In genomic region chr2:15112741-15113140, GRCm38 (mm10) we compare ENCODE assay signal across 25 mouse cellular contexts.
"Had no signal": no experiment of that assay in that cellular context is flagged by ENCODE, and none has a peak within 500 bp of the region (broad histone marks: within the 10 kb centered on the region; RNA-seq: fewer than 3 reads in every experiment).

No protein-coding gene starts in this region.

- DNase-seq: gastrocnemius, postnatal 14 days; gastrocnemius, postnatal 36 days; heart, adult 11 months; heart, adult 2 months; heart, postnatal 14 days; heart, postnatal 36 days; kidney, adult 18-20 months; kidney, adult 8-10 months; kidney, postnatal 10 days; kidney, postnatal 25 days; kidney, postnatal 4 days; liver had no signal

- H3K4me2 ChIP-seq: heart, embryonic 11.5 days; heart, embryonic 13.5 days; heart, embryonic 15.5 days; hindbrain, embryonic 12.5 days; hindbrain, embryonic 14.5 days; limb, embryonic 12.5 days had no signal

- H3K4me1 ChIP-seq: heart, embryonic 13.5 days; heart, embryonic 15.5 days; hindbrain, embryonic 10.5 days; hindbrain, embryonic 12.5 days; limb, embryonic 10.5 days; limb, embryonic 12.5 days had no signal

- H3K36me3 ChIP-seq: heart, embryonic 13.5 days; heart, embryonic 15.5 days; hindbrain, embryonic 10.5 days; hindbrain, embryonic 12.5 days; limb, embryonic 10.5 days; limb, embryonic 12.5 days had no signal

- H3K9me3 ChIP-seq: heart, embryonic 13.5 days; heart, embryonic 15.5 days; hindbrain, embryonic 10.5 days; hindbrain, embryonic 12.5 days; limb, embryonic 10.5 days; limb, embryonic 12.5 days had no signal

- ATAC-seq: hindbrain, embryonic 16.5 days; inflammation-experienced regulatory T-cells, adult 6 months had no signal

- H3K9ac ChIP-seq: heart, embryonic 13.5 days; heart, embryonic 15.5 days; hindbrain, embryonic 12.5 days; hindbrain, embryonic 14.5 days; limb, embryonic 12.5 days; liver, embryonic 14.5 days had no signal

- H3K27me3 ChIP-seq: heart, embryonic 13.5 days; heart, embryonic 15.5 days; hindbrain, embryonic 12.5 days; limb, embryonic 12.5 days had no signal

- H3K27ac ChIP-seq: heart, adult 2 months; heart, embryonic 13.5 days; heart, embryonic 15.5 days; hindbrain, embryonic 10.5 days; hindbrain, embryonic 12.5 days; hindbrain, embryonic 14.5 days; layer of hippocampus, adult 2 months; left cerebral cortex, adult 2 months; limb, embryonic 10.5 days; limb, embryonic 12.5 days; liver, embryonic 14.5 days had no signal

- H3K4me3 ChIP-seq: heart, adult 2 months; heart, embryonic 13.5 days; heart, embryonic 15.5 days; hindbrain, embryonic 10.5 days; hindbrain, embryonic 12.5 days; layer of hippocampus, adult 2 months; left cerebral cortex, adult 2 months; limb, embryonic 10.5 days; limb, embryonic 12.5 days had no signal
